Mouse (Mus musculus) frontal cortex, postnatal 14 days (tissue): ENCODE measurements around the gene Mturn.

Source experiments
- DNase-seq, 2 experiments: peaks; one replicate each; pipeline ENCODE4 v3.0.0; 2022; ENCODE audit warnings: low spot score in 2 of 2

Gene Mturn

GRCm38 (mm10) chr6:54698691-54699476, 17.5 kb downstream of the Mturn start:
- DNase-seq, result no peak

GRCm38 (mm10) chr6:54699477-54700056, 18.1 kb downstream of the Mturn start:
- DNase-seq, result peak; percentile 73 to 77

DNA sequence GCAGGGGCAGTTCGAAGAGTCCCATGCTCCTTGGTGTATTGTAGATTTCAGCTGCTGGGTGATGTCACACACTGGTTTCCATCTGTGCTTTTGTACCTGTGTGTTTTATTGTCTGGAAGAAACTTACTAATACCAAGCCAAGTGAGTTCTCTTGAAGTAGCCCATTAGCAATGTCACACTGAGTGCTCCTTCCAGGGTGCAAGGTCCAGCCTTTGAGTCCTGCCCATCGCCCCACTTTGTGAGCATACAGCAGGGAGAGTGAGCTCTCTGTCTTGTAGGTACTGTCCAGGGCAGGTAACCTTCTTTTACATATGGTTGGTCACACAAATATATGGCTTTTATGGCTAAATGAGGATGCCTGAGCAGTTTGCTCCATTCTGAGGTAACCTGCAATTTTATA, 19.1 kb downstream of the Mturn start:
- no peak for DNase-seq

DNA sequence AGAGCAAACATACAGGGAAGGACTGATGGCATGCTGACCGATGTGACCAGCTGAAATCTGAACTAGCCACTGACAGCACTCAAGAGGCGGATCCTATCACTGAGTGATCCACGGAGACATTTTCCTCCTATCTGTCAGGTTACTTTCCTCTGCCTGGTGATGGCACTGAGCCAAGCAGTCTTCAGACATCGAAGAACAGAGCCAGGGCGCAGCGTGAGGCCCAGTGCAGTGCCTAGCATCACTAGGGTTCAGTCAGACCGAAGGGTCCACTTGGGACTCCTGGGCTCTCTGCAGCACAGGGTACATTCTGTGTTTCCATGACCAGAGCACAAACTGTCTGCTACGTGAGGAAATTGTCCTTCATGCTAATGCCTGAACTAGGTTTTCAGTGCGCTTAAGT, 20.5 kb downstream of the Mturn start:
- DNase-seq, result no peak

DNA sequence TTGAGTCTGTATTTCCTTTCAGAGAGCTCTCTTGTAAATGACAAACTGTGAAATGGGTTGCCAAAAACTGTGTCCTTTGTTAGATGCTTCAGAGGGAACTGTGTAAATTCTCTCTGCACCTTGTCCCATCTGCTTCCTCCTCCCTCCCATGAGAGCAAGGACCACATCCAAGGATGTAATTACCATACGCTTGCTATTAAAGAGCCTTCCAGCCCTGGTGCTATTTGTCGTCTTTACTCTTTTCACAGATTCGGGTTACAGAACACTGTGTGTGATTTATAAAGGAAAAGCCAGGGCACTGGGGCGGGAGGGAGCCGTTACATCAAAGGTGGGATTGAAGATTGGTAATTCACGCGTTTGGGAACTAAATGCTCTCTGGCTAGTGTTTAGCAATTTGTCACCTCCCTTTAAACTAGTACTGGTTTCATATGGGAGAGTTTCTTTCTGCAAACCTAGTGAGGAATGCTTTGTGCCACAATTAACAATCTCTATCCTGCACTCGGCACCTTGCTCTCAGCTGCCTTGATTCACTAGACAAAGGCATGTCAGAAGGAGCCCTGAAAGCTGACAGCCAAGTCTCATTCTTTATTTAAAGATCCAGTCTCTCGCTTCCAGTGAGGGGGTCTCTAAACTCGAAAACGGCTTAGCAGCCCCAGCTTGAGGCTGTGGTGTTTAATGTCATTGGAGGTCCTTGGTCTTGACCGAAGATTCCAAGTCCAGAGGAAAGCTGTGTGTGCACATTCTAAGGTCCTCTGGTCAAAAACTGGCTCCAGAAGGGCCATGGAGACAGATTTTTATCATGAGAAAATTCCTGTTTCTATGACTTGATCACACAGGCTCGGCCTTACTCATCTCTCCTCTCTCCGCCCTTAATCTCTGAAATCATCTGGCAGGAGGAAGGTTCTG, 22.5 kb downstream of the Mturn start:
- no peak for DNase-seq

DNA sequence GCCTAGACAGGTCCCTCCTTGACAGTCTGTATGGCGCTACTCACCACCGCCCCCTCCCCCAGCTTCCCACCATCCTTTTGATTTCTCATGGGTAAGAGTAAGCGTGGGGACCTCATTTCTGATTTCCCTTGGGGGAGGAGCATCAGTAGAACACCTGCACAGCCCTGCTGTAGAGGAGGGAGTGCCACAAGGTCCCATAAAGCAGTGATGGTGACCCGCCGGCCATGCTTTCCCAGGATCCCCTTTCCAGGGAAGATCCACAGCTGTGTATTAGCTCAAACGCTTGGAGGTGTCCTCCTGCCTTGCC, 23.1 kb downstream of the Mturn start:
- no peak for DNase-seq

GRCm38 (mm10) chr6:54704847-54705246, 23.4 kb downstream of the Mturn start:
- DNase-seq, result no peak

GRCm38 (mm10) chr6:54705387-54705909, 24.0 kb downstream of the Mturn start:
- DNase-seq, result no peak

- no peak for DNase-seq
Observed at GRCm38 (mm10) chr6:54706099-54706498, 24.7 kb downstream of the Mturn start.

DNA sequence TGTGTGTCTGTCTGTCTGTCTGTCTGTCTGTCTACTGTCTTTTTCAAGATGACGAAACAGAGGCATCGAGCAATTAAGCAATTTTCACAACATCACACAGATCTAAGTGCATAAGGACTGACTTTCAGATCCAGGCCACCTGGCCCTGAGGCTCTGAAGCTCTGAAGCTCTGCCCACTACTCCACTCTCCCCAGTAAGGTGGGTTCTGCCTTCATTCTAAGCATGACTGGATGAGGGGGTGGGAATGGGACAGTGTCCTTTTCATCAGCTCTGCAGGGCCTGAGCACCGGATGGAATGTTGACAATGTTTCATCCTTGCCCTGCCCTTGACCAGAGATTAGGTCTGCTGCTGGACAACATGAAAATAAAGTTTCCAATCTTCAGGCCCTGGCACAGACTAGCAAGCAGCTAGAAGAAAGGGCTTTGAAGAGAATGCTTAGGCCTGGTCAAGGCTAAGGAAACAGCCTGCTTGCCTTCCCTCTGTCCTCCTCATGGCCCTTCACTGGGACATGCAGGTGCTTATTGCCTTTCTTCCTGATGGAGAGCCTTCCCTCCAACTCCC, 25.3 kb downstream of the Mturn start:
- DNase-seq, result no peak

GRCm38 (mm10) chr6:54708646-54709045, 27.2 kb downstream of the Mturn start:
- no peak for DNase-seq

DNA sequence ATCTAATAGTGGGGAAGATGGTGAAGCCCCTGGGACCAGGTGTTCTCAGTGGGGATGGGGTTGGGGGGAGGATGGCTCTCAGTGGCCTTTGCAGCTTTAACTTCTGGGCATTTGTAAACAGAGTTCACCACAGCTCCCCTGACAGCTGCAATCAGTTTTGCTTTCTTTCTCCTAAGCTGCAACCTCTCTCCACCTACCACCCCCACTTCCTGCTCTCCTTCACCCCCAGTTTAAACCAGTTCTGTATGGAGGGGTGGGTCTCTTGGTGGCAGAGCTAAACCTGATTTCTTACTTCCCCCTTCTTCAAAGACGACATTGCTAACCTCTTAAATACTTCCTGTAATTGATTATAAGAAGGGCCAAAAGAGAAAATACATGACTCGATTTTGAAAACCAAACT, 34.3 kb downstream of the Mturn start:
- no peak for DNase-seq

DNA sequence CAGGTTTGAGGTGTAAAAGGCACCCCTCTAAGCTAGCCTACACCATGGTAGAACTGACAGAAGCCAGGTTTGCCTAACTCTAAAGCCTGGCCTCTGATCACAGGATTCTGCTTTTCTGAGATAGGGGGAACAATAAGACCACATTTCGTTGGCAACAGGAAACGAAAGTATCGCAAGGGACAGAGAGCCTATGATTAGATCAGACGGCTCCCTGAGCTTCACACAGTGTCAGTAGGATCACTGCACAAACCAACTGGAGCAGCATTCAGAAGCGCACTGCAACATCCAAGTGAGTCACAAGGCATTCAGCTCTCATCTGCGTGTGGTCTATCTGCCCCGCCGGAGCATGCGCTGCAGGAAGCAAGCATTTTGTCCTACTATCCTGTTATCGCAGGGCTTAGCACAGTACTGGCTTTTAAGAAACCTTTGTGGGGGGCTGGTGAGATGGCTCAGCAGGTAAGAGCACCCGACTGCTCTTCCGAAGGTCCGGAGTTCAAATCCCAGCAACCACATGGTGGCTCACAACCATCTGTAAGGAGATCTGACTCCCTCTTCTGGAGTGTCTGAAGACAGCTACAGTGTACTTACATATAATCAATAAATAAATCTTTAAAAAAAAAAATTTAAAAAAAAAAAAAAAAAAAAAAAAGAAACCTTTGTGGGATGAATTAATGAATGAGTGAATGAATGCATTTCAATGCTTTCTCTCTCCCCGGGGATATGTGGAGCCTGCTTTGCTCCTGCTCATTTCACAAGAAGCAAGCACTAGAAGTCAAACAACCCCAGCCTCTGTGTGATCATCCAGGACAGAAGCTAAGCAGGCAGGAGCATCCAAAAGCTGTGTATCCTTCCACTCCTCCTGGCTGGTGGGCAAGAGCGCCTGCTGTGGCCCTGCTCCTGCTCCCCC, 37.6 kb downstream of the Mturn start:
- DNase-seq, result no peak

DNA sequence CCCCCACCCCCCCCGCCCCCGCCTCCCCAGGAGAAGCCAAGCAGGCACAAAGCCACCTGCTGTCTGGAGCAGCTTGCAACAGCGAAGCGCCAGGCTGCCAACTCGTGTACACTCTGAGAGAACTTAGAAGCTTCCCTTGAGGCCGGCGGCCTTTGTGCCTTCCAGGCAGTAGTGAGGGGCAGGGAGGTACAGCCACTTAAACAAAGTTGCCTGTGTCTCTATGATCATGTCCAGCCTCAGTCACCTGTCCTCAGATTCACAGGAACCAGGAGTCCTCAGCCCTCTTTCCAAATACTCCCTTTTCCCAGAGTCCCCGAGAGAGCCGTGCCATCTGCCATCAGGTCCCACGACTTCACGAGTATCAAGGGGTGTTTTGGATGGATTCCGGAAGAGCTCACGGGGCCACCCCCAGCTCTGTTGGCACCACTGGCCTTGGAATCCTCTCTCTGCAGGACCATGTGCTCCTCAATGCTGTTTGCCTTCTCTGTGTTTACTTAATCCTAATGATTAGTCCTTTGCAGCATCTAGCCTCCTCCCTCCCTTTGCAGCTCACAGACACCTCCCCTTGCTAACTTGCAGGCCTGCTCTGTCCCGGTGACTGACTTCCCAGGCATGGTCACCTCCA, 38.4 kb downstream of the Mturn start:
- no peak for DNase-seq

DNA sequence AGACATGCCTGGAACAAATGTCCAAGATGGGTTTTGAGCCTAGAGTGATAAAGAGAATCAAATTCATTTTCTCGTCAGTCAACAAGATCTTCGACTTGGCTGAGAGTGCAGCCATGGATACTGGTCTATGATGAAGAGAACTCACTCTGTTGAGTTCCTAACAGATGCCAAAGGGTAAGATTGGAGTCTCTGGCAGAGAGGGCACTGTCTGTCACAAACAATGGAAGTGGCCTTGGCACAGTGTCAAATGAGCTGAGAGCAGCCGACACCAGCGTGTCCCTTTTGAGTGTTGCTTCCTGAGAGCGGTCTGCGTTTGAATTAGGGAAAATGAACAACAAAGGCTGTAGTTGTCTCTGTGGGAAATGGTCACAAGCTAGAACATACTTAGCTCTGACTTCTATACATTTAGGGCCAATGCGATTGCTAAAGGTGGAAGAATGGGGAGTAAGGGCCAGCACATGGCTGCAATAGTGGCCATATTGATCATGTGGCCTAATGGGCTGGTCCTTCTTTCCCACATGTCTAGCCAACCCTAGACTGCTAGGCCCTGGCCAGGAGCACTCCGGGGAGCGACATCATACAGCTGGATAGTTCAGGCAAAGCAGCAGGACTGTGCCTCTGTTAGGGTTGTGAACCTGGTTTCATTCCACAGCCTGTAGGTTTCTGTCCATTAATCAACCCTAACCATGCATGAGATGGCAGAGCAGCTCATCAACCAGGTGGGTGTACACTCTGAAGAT, 39.3 kb downstream of the Mturn start:
- no peak for DNase-seq

GRCm38 (mm10) chr6:54721252-54721635, 39.8 kb downstream of the Mturn start:
- no peak for DNase-seq

GRCm38 (mm10) chr6:54726309-54726708, 44.9 kb downstream of the Mturn start:
- no peak for DNase-seq

DNA sequence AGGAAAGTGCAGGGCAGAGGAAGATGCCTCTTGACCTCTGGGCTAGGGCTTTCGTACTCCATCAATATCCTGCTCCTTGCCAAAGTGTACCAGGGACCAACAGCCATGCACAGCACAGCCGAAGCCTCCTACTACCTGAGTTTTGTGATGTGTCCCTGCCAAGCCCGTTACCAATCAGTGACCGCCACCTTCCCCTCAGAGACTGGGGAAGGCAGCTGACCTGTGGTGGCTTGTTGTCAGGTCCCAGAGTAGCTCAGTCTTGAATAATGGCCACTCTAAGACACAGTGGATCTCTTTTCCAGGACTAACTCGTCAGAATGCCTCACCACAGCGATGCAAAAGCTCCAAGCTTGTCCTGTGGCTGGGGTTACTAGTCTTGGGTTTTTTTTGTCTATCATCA, 45.4 kb downstream of the Mturn start:
- DNase-seq, result no peak

- DNase-seq, result no peak
Observed at GRCm38 (mm10) chr6:54727416-54727815, 46.0 kb downstream of the Mturn start.
